Mouse (Mus musculus): ENCODE measurements around the gene Sowaha. TPM values are rescaled to one million over a fixed set of nuclear protein-coding genes. Genes with fewer than 3 reads are reported as not detected.

Sowaha gene
- polyA plus RNA-seq, 1 experiment from 2014 or later, result 2.4 TPM

DNA sequence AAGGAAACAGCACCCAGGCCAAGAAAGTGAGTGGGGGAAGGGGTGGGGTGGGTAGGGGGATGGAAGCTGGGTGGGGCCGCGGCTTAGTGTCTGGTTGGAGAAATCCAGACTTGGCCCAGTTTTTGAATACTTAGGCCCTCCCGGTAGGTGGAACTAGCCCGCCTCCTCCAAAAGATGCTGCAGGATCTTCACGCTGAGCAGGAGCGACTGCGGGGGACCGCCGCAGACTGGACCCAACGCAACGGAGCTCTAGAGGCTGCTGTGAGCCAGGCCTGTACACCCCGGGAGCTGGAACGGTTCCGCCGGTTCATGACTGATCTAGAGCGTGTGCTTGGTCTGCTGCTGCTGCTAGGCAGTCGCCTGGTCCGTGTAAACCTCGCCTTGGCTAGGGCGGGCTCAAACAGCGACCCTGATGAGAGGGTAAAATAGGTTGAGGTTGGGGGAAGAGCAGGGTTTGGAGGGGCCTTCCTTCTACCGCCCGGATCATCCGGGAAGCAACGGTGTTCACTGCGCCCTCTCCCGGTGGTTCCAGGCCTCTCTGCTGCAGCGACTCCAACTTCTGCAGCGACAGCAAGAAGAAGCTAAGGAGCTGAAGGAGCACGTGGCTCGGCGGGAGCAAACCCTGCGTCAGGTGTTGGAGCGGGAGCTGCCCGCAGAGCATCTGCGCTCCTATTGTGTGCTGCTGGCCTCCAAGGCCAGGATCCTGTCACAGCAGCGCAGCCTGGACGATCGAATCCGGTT, 13.7 kb downstream of the Sowaha start:
- WGBS, result 6% methylated on average over 40 of the region's 40 CpGs
- 0 out of 2 replicates have a peak, but pooled peaks have one; percentile 8 for ATAC-seq (ENCODE audit: insufficient number of reproducible peaks, insufficient read depth, low FRiP score, low TSS enrichment)
- Histone ChIP-seq H3K36me3 (no peaks in the 10 kb centered on the region), H3K4me2 (replicated peaks) (peak overlapping the region; percentile 42), H3K4me3 (peak overlapping the region; percentile 27), H3K9ac (peak overlapping the region; percentile 30; the same call in 1 of the 2 replicates), H3K4me1 (peaks cover 28% of the 10 kb centered on the region), H3K27ac (no peak overlapping the region), H3K27me3 (peaks cover 86% of the 10 kb centered on the region), H3K9me3 (no peaks in the 10 kb centered on the region)

DNA sequence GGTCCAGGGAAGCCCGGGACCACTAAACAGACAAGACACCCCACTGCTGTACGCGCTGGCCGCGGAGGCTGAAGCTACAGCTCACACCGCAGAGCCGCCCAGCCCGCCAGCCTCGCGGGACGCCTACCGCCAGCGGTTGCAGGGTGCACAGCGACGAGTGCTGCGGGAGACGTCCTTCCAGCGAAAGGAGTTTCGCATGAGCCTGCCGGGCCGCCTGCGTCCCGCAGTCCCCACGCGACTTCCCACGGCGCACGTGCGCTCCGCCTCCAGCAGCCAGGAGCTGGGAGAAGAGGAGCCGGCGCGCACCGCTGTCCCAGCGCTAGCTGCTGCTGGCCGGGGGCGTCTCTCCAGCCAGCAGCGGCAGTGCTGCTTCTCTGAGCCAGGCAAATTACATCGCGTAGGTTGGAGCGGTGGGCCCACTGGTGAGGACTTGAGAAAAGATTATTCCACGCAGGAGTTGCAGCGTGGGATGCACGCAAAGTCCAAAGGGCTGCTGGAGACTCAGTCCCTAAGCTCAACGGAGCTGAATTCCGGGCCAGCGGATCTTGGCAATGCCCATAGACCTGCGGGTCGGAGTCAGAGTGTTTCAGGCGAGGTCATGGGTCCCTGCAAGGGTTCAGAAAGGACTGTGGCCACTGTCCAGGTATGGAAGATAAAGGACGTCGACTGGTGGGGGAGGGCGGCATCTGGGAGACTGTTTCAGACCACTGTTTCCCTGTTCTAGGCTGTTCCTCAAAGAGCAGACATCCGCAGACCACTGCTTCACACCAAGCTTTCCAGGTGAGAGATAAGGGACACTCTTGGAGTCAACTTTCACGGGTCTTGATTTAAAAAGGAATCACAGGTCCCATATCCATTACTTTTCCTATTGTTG, 16.3 kb downstream of the Sowaha start:
- H3K27me3 ChIP-seq, result peaks cover 70% of the 10 kb centered on the region
- peak overlapping the region; percentile 79 for H3K4me2 ChIP-seq (replicated peaks)
- no peaks in the 10 kb centered on the region for H3K9me3 ChIP-seq
- H3K27ac ChIP-seq, result no peak overlapping the region
- no peak for ATAC-seq (ENCODE audit: insufficient number of reproducible peaks, insufficient read depth, low FRiP score, low TSS enrichment)
- peak overlapping the region; percentile 41 for H3K4me3 ChIP-seq
- no peaks in the 10 kb centered on the region for H3K36me3 ChIP-seq
- WGBS, result 6% methylated on average over 55 of the region's 55 CpGs
- peaks cover 15% of the 10 kb centered on the region for H3K4me1 ChIP-seq
- H3K9ac ChIP-seq, result peak overlapping the region; percentile 50; the same call in 1 of the 2 replicates

DNA sequence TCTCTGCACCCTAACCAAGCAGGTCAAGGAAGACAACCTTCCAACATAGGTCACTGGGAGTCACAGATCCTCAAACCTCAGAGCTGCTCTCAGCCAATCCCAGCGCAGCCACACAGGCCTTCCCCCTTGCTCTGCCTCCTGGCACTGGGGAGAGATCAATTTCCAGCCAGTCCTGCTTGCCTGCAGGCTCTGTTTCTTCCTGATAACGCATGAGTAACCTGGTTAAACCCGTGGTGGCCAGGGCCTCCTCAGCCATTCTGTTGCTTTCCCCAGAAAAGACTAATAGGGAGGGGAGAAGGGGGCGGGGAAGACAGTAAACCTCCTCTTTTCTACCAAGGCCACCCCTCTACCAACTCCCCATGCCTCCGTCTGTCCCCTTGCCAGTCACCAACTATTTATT, 18.3 kb downstream of the Sowaha start:
- WGBS, result 16% methylated on average over 5 of the region's 5 CpGs
- H3K4me1 ChIP-seq, result peaks cover 13% of the 10 kb centered on the region
- no peaks in the 10 kb centered on the region for H3K36me3 ChIP-seq
- H3K9me3 ChIP-seq, result no peaks in the 10 kb centered on the region
- ATAC-seq (ENCODE audit: insufficient number of reproducible peaks, insufficient read depth, low FRiP score, low TSS enrichment), result no peak
- no peak overlapping the region for H3K9ac ChIP-seq
- H3K27ac ChIP-seq, result no peak overlapping the region
- H3K4me2 ChIP-seq (replicated peaks), result no peak overlapping the region
- no peak overlapping the region for H3K4me3 ChIP-seq
- H3K27me3 ChIP-seq, result peaks cover 55% of the 10 kb centered on the region

DNA sequence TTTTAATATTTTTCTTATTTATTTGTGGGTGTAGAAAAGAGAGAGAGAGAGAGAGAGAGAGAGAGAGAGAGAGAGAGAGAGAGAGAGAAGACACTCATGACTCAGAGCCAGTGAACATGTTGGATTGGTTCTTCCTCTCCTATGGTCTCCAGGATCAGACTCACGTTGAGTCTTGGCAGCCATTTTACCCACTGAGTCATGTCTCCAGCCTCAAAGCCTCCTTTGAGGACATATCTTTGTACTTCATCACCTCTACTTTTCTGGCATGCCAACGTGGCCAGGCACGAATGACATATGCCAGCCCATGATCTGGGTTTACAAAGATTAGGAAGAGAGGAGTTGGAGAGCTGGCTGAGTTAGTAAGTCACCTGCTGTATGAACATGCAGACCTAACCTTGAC, 19.9 kb downstream of the Sowaha start:
- no peak overlapping the region for H3K9ac ChIP-seq
- WGBS, result 84% methylated on average over 3 of the region's 3 CpGs
- peaks cover 42% of the 10 kb centered on the region for H3K27me3 ChIP-seq
- H3K4me3 ChIP-seq, result no peak overlapping the region
- no peaks in the 10 kb centered on the region for H3K9me3 ChIP-seq
- no peak overlapping the region for H3K27ac ChIP-seq
- peaks cover 11% of the 10 kb centered on the region for H3K4me1 ChIP-seq
- H3K4me2 ChIP-seq (replicated peaks), result no peak overlapping the region
- H3K36me3 ChIP-seq, result no peaks in the 10 kb centered on the region
- ATAC-seq (ENCODE audit: insufficient number of reproducible peaks, insufficient read depth, low FRiP score, low TSS enrichment), result no peak

DNA sequence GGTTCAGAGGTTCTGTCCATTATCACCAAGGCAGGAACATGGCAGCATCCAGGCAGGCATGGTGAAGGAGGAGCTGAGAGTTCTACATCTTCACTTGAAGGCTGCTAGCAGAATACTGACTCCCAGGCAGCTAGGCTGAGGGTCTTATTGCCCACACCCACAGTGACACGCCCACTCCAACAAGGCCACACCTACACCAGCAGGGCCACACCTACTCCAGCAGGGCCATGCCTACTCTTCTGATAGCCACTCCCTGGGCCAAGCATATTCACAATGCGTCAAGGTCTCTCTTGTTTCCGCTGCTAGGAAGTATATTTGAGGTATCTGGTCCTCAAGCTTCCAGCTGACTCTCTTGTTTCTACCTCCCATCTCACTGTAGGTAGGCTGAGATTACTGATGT, 21.1 kb downstream of the Sowaha start:
- ATAC-seq (ENCODE audit: insufficient number of reproducible peaks, insufficient read depth, low FRiP score, low TSS enrichment), result no peak
- no peak overlapping the region for H3K9ac ChIP-seq
- no peak overlapping the region for H3K4me2 ChIP-seq (replicated peaks)
- peaks cover 30% of the 10 kb centered on the region for H3K27me3 ChIP-seq
- H3K4me1 ChIP-seq, result peaks cover 10% of the 10 kb centered on the region
- 73% methylated on average over 3 of the region's 3 CpGs for WGBS
- H3K36me3 ChIP-seq, result no peaks in the 10 kb centered on the region
- no peak overlapping the region for H3K27ac ChIP-seq
- no peaks in the 10 kb centered on the region for H3K9me3 ChIP-seq
- no peak overlapping the region for H3K4me3 ChIP-seq

DNA sequence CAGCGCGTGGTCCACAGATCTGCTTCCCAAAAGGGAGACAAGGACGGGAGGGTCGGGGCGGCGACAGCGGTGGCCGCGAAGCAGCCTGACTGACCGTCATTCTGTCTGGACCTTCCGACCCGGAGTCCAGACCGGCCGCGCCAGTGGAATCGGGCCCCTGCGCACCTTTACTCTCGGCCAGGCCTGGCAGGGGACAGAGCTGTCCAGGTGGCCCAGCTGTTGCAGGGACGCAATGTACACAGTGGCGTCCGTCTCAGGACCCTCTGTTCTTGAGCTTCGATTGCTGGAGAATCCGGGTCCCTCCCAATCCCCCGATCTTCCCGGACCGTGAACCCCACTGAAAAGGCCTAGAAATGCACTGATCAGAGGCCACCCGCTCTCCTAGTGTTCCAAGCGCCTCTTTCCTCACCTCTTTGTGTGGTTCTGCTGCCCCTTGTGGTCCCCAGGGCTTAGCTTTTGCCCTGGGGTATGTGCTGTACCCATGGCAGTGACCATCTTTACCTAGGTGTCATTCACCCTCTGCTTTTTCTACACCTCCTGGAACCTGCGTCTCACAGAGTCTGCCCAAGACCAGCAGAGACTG, 22.6 kb downstream of the Sowaha start:
- Histone ChIP-seq H3K4me1 (no peaks in the 10 kb centered on the region), H3K4me3 (peak overlapping the region; percentile 50), H3K4me2 (replicated peaks) (peak overlapping the region; percentile 54), H3K9me3 (no peaks in the 10 kb centered on the region), H3K9ac (peak overlapping the region; percentile 58), H3K36me3 (no peaks in the 10 kb centered on the region), H3K27ac (no peak overlapping the region), H3K27me3 (peaks cover 15% of the 10 kb centered on the region)
- ATAC-seq (ENCODE audit: insufficient number of reproducible peaks, insufficient read depth, low FRiP score, low TSS enrichment), result no peak
- 4% methylated on average over 29 of the region's 29 CpGs for whole genome bisulfite sequencing

DNA sequence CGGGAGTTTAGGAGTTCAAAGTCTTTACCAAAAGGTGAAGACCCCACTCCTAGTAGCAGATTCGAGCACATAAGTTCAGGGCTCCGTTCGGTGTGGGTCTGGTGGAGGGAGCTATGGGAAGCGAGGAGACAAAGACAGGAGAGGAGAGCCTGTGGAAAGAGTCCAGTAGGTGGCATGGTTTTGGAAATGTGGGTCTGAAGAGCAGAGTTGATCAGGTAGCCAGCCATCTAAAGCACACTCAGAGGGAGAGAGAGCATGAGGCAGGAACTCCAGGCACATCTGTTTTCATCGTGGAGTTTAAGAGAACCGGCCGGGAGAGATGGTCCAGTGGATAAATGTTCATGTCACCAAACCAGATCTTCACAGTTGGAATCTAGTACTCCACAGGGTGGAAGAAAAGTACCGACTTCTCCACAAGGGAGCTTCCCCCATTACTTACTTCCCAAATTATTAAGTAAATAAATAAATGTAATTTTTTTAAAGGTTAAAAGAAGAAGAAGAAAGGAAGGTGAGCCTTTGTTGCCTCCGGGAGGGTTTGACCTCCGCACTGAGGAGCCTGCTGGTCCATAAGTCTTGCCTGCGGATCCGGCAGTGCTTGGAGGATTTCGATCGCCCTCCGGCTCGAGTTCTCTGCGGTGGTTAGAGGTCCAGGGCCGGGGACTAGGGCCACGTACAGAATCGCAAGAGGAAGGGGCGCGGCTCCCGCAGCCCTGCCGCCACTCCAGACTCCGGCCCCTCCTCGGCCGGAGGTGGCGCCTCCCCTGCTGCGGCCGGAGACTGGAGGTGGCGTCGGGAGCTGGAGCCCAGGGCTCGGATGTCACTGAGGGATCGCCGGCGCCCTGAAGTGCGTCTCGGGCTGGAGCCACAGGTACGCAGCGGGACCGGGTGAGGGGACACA, 23.4 kb downstream of the Sowaha start, which contains the start of the genes Gm10447 and Shroom1:
Gene Gm10447, minus strand, starts transcription at position 637 of the 898 bp plus-strand sequence.
Gene Shroom1, plus strand, starts transcription at position 732 of the 898 bp plus-strand sequence.
- Histone ChIP-seq H3K4me3 (peak within 1 kb of the TSS; percentile 50), H3K9ac (peak within 1 kb of the TSS; percentile 58), H3K36me3 (no peaks in the 10 kb centered on the region), H3K27ac (no peak within 1 kb of the TSS), H3K4me1 (no peaks in the 10 kb centered on the region), H3K4me2 (replicated peaks) (peak within 1 kb of the TSS; percentile 54), H3K27me3 (peaks cover 7% of the 10 kb centered on the region), H3K9me3 (no peaks in the 10 kb centered on the region)
- WGBS, result 3% methylated on average over 42 of the region's 42 CpGs
- ATAC-seq (ENCODE audit: insufficient number of reproducible peaks, insufficient read depth, low FRiP score, low TSS enrichment), result peak; percentile 82

DNA sequence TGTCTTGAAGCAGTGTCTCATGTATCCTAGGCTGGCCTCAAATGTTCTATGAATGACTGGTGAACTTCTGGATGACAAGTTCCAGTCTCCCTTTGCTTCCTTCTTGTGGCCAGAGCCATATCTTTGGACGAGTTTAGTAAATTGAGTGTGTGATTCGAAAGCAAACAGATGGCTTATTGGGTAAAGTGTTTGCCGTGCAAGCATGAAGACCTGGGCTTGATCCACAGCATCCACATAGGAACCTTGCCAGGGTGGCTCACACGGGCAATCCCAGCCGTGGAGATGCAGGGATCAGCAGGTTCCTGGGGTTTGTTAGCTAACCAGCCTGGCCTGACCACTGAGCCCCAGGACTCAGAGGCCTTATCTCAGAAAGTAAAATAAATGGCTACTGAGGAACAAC, 27.0 kb downstream of the Sowaha start:
- H3K4me3 ChIP-seq, result no peak overlapping the region
- H3K9ac ChIP-seq, result no peak overlapping the region
- no peaks in the 10 kb centered on the region for H3K27me3 ChIP-seq
- no peak overlapping the region for H3K27ac ChIP-seq
- WGBS, result 83% methylated on average over 5 of the region's 5 CpGs
- ATAC-seq (ENCODE audit: insufficient number of reproducible peaks, insufficient read depth, low FRiP score, low TSS enrichment), result no peak
- no peaks in the 10 kb centered on the region for H3K36me3 ChIP-seq
- no peaks in the 10 kb centered on the region for H3K4me1 ChIP-seq
- no peak overlapping the region for H3K4me2 ChIP-seq (replicated peaks)
- no peaks in the 10 kb centered on the region for H3K9me3 ChIP-seq

DNA sequence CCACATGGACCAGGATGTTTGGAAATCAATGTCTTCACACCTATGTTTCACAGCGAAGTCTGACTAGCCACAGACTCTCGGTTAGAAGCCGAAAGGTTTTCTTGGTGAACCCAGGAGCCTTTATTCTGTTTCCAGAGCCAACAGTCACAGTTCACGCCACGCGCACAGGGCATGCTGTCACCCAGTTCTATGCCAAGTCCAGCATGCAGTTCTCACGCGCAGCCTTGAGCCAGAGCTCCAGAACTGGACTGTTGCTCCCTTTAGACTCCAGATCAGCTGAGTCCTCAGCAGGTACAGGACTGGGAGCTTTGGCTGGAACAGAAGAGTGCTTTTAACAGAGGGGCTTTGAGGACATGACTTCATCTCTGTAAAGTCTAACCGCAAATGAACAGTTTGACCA, 27.7 kb downstream of the Sowaha start:
- no peak for ATAC-seq (ENCODE audit: insufficient number of reproducible peaks, insufficient read depth, low FRiP score, low TSS enrichment)
- no peak overlapping the region for H3K9ac ChIP-seq
- WGBS, result 95% methylated on average over 9 of the region's 9 CpGs

DNA sequence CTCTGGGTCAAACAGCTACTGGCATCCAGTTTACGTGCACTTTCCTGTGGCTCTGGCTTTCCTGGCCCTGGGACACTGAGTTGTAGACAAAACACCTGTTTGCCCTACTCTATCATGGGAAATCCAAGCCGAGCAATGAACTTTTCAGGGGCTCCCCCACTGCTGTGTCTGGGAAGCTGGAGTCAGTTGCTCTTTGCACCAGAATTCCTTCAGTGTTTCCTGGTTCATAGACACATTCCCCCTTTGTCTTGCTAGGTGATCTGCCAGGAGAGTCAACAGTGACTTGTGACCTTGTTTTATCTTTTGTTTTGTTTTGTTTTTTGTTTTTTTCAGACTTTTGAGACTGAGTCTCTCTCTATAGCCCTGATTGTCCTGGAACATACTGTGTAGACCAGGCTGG, 28.7 kb downstream of the Sowaha start:
- no peak overlapping the region for H3K9ac ChIP-seq
- H3K4me3 ChIP-seq, result no peak overlapping the region
- ATAC-seq (ENCODE audit: insufficient number of reproducible peaks, insufficient read depth, low FRiP score, low TSS enrichment), result no peak
- no peak overlapping the region for H3K27ac ChIP-seq
- WGBS, result 64% methylated on average over 2 of the region's 2 CpGs
- H3K36me3 ChIP-seq, result no peaks in the 10 kb centered on the region
- H3K4me1 ChIP-seq, result no peaks in the 10 kb centered on the region
- no peaks in the 10 kb centered on the region for H3K27me3 ChIP-seq
- H3K9me3 ChIP-seq, result no peaks in the 10 kb centered on the region
- no peak overlapping the region for H3K4me2 ChIP-seq (replicated peaks)

More for the DNA sequence above, 27.7 kb downstream of the Sowaha start:
- H3K27ac ChIP-seq, result no peak overlapping the region
- no peak overlapping the region for H3K4me2 ChIP-seq (replicated peaks)
- H3K36me3 ChIP-seq, result no peaks in the 10 kb centered on the region
- H3K9me3 ChIP-seq, result no peaks in the 10 kb centered on the region
- H3K4me3 ChIP-seq, result no peak overlapping the region
- no peaks in the 10 kb centered on the region for H3K27me3 ChIP-seq
- no peaks in the 10 kb centered on the region for H3K4me1 ChIP-seq
